Mouse (Mus musculus) embryonic fibroblast, embryonic 13.5 days (primary cell): ENCODE results near the gene Strc. TPM values are rescaled to one million over a fixed set of nuclear protein-coding genes. Genes with fewer than 3 reads are reported as not detected.

ENCODE experiments used
- H3K27ac ChIP-seq: 2 replicates; pipeline ENCODE4 v1.5.1; 2012; ENCODE audit warnings: low read length, control low read depth, inconsistent platforms; ENCODE audit not compliant: insufficient read depth
- H3K4me1 ChIP-seq: 2 replicates; pipeline ENCODE4 v1.6.1; 2011; ENCODE audit warnings: low read length; ENCODE audit not compliant: control insufficient read depth, insufficient read depth
- H3K4me3 ChIP-seq: 2 replicates; pipeline ENCODE4 v1.5.1; 2011; ENCODE audit warnings: mild to moderate bottlenecking, control low read depth, low read length; ENCODE audit not compliant: insufficient read depth
- CTCF ChIP-seq: IDR thresholded peaks from 2 replicates; pipeline ENCODE4 v1.5.1; 2011; ENCODE audit warnings: mild to moderate bottlenecking, control low read depth, low read length, moderate library complexity, borderline replicate concordance; ENCODE audit not compliant: insufficient read depth
- POLR2A ChIP-seq: IDR thresholded peaks from 2 replicates; pipeline ENCODE4 v1.6.1; 2011; ENCODE audit warnings: low read depth, mild to moderate bottlenecking, control low read depth, low read length, moderate library complexity
- polyA plus RNA-seq: library from polyadenylated mRNA; stranded (reverse); fragments of >200 nt; gene quantifications from 2 replicates; pipeline ENCODE4 v1.2.4, GENCODE M21; 2011; ENCODE audit warnings: low read depth; ENCODE audit not compliant: missing spikeins, insufficient read length

Strc gene
- polyA plus RNA-seq, 1 experiment = not detected

- peaks cover 3% of the 10 kb centered on the region; the same call in 1 of the 2 replicates for H3K4me1 ChIP-seq
- TF ChIP-seq CTCF (no peak), POLR2A (no peak)
- no peak overlapping the region for H3K4me3 ChIP-seq
- H3K27ac ChIP-seq = no peak overlapping the region
Measured at GRCm38 (mm10) chr2:121357961-121358360, 29.0 kb downstream of the Strc start.

- TF ChIP-seq CTCF = no peak
- no peak for TF ChIP-seq POLR2A
- Histone ChIP-seq H3K4me3 (no peak within 1 kb of the TSS), H3K27ac (no peak within 1 kb of the TSS), H3K4me1 (peaks cover 3% of the 10 kb centered on the region; the same call in 1 of the 2 replicates)
Measured at GRCm38 (mm10) chr2:121357494-121357893, 29.5 kb downstream of the Strc start, which contains the start of gene Ckmt1. TSS of gene Ckmt1 (plus strand) at chr2:121357714.

GRCm38 (mm10) chr2:121354820-121355592, 32.0 kb downstream of the Strc start, which contains the start of gene Ppip5k1:
TSS of gene Ppip5k1 (minus strand) at chr2:121355396.
- H3K4me3 ChIP-seq = peak within 1 kb of the TSS; percentile 73
- peaks cover 3% of the 10 kb centered on the region; the same call in 1 of the 2 replicates for H3K4me1 ChIP-seq
- peak; percentile 87 for TF ChIP-seq CTCF
- TF ChIP-seq POLR2A = peak; percentile 41; the same call in 1 of the 2 replicates
- H3K27ac ChIP-seq = no peak within 1 kb of the TSS

GRCm38 (mm10) chr2:121354378-121354777, 32.6 kb downstream of the Strc start:
- Histone ChIP-seq H3K27ac (no peak overlapping the region), H3K4me1 (peaks cover 3% of the 10 kb centered on the region; the same call in 1 of the 2 replicates), H3K4me3 (peak overlapping the region; percentile 73)
- TF ChIP-seq CTCF (no peak), POLR2A (no peak)

- peaks cover 3% of the 10 kb centered on the region; the same call in 1 of the 2 replicates for H3K4me1 ChIP-seq
- H3K27ac ChIP-seq = no peak overlapping the region
- no peak overlapping the region for H3K4me3 ChIP-seq
- no peak for TF ChIP-seq CTCF
- TF ChIP-seq POLR2A = no peak
Measured at GRCm38 (mm10) chr2:121353156-121353555, 33.8 kb downstream of the Strc start.

GRCm38 (mm10) chr2:121339057-121339456, 47.9 kb downstream of the Strc start:
- no peak for TF ChIP-seq POLR2A
- no peak for TF ChIP-seq CTCF
- Histone ChIP-seq H3K27ac (no peak overlapping the region), H3K4me3 (no peak overlapping the region), H3K4me1 (no peaks in the 10 kb centered on the region)

- H3K27ac ChIP-seq = no peak overlapping the region
- H3K4me1 ChIP-seq = no peaks in the 10 kb centered on the region
- no peak overlapping the region for H3K4me3 ChIP-seq
- no peak for TF ChIP-seq POLR2A
- no peak for TF ChIP-seq CTCF
Measured at GRCm38 (mm10) chr2:121329492-121329891, 57.5 kb downstream of the Strc start.

GRCm38 (mm10) chr2:121323693-121324470, 63.1 kb downstream of the Strc start:
- Histone ChIP-seq H3K27ac (no peak overlapping the region), H3K4me3 (no peak overlapping the region), H3K4me1 (no peaks in the 10 kb centered on the region)
- TF ChIP-seq POLR2A = no peak
- TF ChIP-seq CTCF = no peak

- no peak for TF ChIP-seq POLR2A
- TF ChIP-seq CTCF = no peak
- H3K27ac ChIP-seq = no peak overlapping the region
Measured at GRCm38 (mm10) chr2:121323041-121323440, 63.9 kb downstream of the Strc start.

More at GRCm38 (mm10) chr2:121323041-121323440, 63.9 kb downstream of the Strc start:
- no peaks in the 10 kb centered on the region for H3K4me1 ChIP-seq
- H3K4me3 ChIP-seq = no peak overlapping the region
